Mouse (Mus musculus): ENCODE measurements at regions not wholly inside any gene's neighbourhood (a gene's known extent, or its start where the extent isn't known, plus 50 kb on each side); places are given as distances from the start of the nearest gene placed in this dataset.

GRCm38 (mm10) chr9:43972290-43972689, 70.9 kb upstream of the Thy1 start:
- H3K9me3 ChIP-seq (ENCODE audit: control insufficient read depth, low read length) = no peaks in the 10 kb centered on the region
- H3K9ac ChIP-seq (ENCODE audit: low read length) = no peak overlapping the region
- no peak overlapping the region for H3K4me2 ChIP-seq (ENCODE audit: low read depth, low read length, severe bottlenecking)
- no peak overlapping the region for H3K27ac ChIP-seq (ENCODE audit: low read depth, low read length)
- H3K36me3 ChIP-seq (ENCODE audit: control insufficient read depth, insufficient read depth, low read length) = no peaks in the 10 kb centered on the region
- H3K4me3 ChIP-seq (ENCODE audit: low read depth, low read length) = no peak overlapping the region
- ATAC-seq (replicated peaks; ENCODE audit: low FRiP score) (no peak), DNase-seq (ENCODE audit: low spot score) (peak; percentile 82)
- H3K27me3 ChIP-seq (ENCODE audit: control insufficient read depth, insufficient read depth, low read length) = no peaks in the 10 kb centered on the region
- WGBS = 11% methylated on average over 3 of the region's 3 CpGs
- peaks cover 5% of the 10 kb centered on the region; the same call in 1 of the 2 replicates for H3K4me1 ChIP-seq (replicated peaks; ENCODE audit: control insufficient read depth, insufficient read depth, low read length)

- ATAC-seq (replicated peaks; ENCODE audit: low FRiP score) (no peak), DNase-seq (ENCODE audit: low spot score) (no peak)
- no peak overlapping the region for H3K4me2 ChIP-seq (ENCODE audit: low read depth, low read length, severe bottlenecking)
- WGBS = 77% methylated on average over 2 of the region's 2 CpGs
- no peak overlapping the region for H3K27ac ChIP-seq (ENCODE audit: low read depth, low read length)
- H3K27me3 ChIP-seq (ENCODE audit: control insufficient read depth, insufficient read depth, low read length) = no peaks in the 10 kb centered on the region
- H3K4me1 ChIP-seq (replicated peaks; ENCODE audit: control insufficient read depth, insufficient read depth, low read length) = peaks cover 2% of the 10 kb centered on the region; the same call in 1 of the 2 replicates
- no peak overlapping the region for H3K9ac ChIP-seq (ENCODE audit: low read length)
- no peaks in the 10 kb centered on the region for H3K9me3 ChIP-seq (ENCODE audit: control insufficient read depth, low read length)
- no peaks in the 10 kb centered on the region for H3K36me3 ChIP-seq (ENCODE audit: control insufficient read depth, insufficient read depth, low read length)
- no peak overlapping the region for H3K4me3 ChIP-seq (ENCODE audit: low read depth, low read length)
These were observed 67.8 kb upstream of the Thy1 start for GRCm38 (mm10) chr9:43975405-43975804.

GRCm38 (mm10) chr9:43976366-43976765, 66.8 kb upstream of the Thy1 start:
- no peak overlapping the region for H3K4me3 ChIP-seq (ENCODE audit: low read depth, low read length)
- H3K4me1 ChIP-seq (replicated peaks; ENCODE audit: control insufficient read depth, insufficient read depth, low read length) = 0 out of 2 replicates have a peak, but pooled peaks cover under 1% of the 10 kb centered on the region

GRCm38 (mm10) chr9:43977773-43978172, 65.4 kb upstream of the Thy1 start:
- Histone ChIP-seq H3K4me2 (ENCODE audit: low read depth, low read length, severe bottlenecking) (no peak overlapping the region), H3K9ac (ENCODE audit: low read length) (no peak overlapping the region), H3K9me3 (ENCODE audit: control insufficient read depth, low read length) (no peaks in the 10 kb centered on the region), H3K27me3 (ENCODE audit: control insufficient read depth, insufficient read depth, low read length) (no peaks in the 10 kb centered on the region), H3K4me1 (replicated peaks; ENCODE audit: control insufficient read depth, insufficient read depth, low read length) (no peaks in the 10 kb centered on the region), H3K36me3 (ENCODE audit: control insufficient read depth, insufficient read depth, low read length) (no peaks in the 10 kb centered on the region), H3K4me3 (ENCODE audit: low read depth, low read length) (no peak overlapping the region), H3K27ac (ENCODE audit: low read depth, low read length) (no peak overlapping the region)
- no peak for DNase-seq (ENCODE audit: low spot score)
- WGBS = 74% methylated on average over 3 of the region's 3 CpGs
- no peak for ATAC-seq (replicated peaks; ENCODE audit: low FRiP score)

More at GRCm38 (mm10) chr9:43976366-43976765, 66.8 kb upstream of the Thy1 start:
- Histone ChIP-seq H3K9me3 (ENCODE audit: control insufficient read depth, low read length) (no peaks in the 10 kb centered on the region), H3K36me3 (ENCODE audit: control insufficient read depth, insufficient read depth, low read length) (no peaks in the 10 kb centered on the region), H3K9ac (ENCODE audit: low read length) (no peak overlapping the region), H3K27ac (ENCODE audit: low read depth, low read length) (no peak overlapping the region), H3K4me2 (ENCODE audit: low read depth, low read length, severe bottlenecking) (no peak overlapping the region), H3K27me3 (ENCODE audit: control insufficient read depth, insufficient read depth, low read length) (no peaks in the 10 kb centered on the region)
- no peak for DNase-seq (ENCODE audit: low spot score)
- no peak for ATAC-seq (replicated peaks; ENCODE audit: low FRiP score)
- 92% methylated on average over 5 of the region's 5 CpGs for WGBS

- Histone ChIP-seq H3K9me3 (ENCODE audit: control insufficient read depth, low read length) (no peaks in the 10 kb centered on the region), H3K9ac (ENCODE audit: low read length) (no peak overlapping the region), H3K4me1 (replicated peaks; ENCODE audit: control insufficient read depth, insufficient read depth, low read length) (no peaks in the 10 kb centered on the region), H3K27ac (ENCODE audit: low read depth, low read length) (no peak overlapping the region), H3K27me3 (ENCODE audit: control insufficient read depth, insufficient read depth, low read length) (no peaks in the 10 kb centered on the region), H3K4me2 (ENCODE audit: low read depth, low read length, severe bottlenecking) (no peak overlapping the region), H3K36me3 (ENCODE audit: control insufficient read depth, insufficient read depth, low read length) (no peaks in the 10 kb centered on the region), H3K4me3 (ENCODE audit: low read depth, low read length) (no peak overlapping the region)
- DNase-seq (ENCODE audit: low spot score) (no peak), ATAC-seq (replicated peaks; ENCODE audit: low FRiP score) (no peak)
- WGBS = 35% methylated on average over 8 of the region's 8 CpGs
These were observed 61.8 kb upstream of the Thy1 start for GRCm38 (mm10) chr9:43981376-43981775.

GRCm38 (mm10) chr9:43982359-43982889, 60.8 kb upstream of the Thy1 start:
- DNase-seq (ENCODE audit: low spot score) = no peak
- 67% methylated on average over 5 of the region's 5 CpGs for WGBS
- no peak overlapping the region for H3K9ac ChIP-seq (ENCODE audit: low read length)

GRCm38 (mm10) chr9:43983220-43983619, 60.0 kb upstream of the Thy1 start:
- no peak overlapping the region for H3K27ac ChIP-seq (ENCODE audit: low read depth, low read length)
- H3K4me2 ChIP-seq (ENCODE audit: low read depth, low read length, severe bottlenecking) = no peak overlapping the region
- no peak overlapping the region for H3K9ac ChIP-seq (ENCODE audit: low read length)
- H3K4me1 ChIP-seq (replicated peaks; ENCODE audit: control insufficient read depth, insufficient read depth, low read length) = no peaks in the 10 kb centered on the region
- 72% methylated on average over 2 of the region's 2 CpGs for WGBS
- H3K36me3 ChIP-seq (ENCODE audit: control insufficient read depth, insufficient read depth, low read length) = no peaks in the 10 kb centered on the region
- ATAC-seq (replicated peaks; ENCODE audit: low FRiP score) (no peak), DNase-seq (ENCODE audit: low spot score) (no peak)
- no peaks in the 10 kb centered on the region for H3K9me3 ChIP-seq (ENCODE audit: control insufficient read depth, low read length)
- no peaks in the 10 kb centered on the region for H3K27me3 ChIP-seq (ENCODE audit: control insufficient read depth, insufficient read depth, low read length)
- no peak overlapping the region for H3K4me3 ChIP-seq (ENCODE audit: low read depth, low read length)

More at GRCm38 (mm10) chr9:43982359-43982889, 60.8 kb upstream of the Thy1 start:
- Histone ChIP-seq H3K4me1 (replicated peaks; ENCODE audit: control insufficient read depth, insufficient read depth, low read length) (no peaks in the 10 kb centered on the region), H3K4me2 (ENCODE audit: low read depth, low read length, severe bottlenecking) (no peak overlapping the region), H3K27ac (ENCODE audit: low read depth, low read length) (no peak overlapping the region), H3K36me3 (ENCODE audit: control insufficient read depth, insufficient read depth, low read length) (no peaks in the 10 kb centered on the region), H3K27me3 (ENCODE audit: control insufficient read depth, insufficient read depth, low read length) (no peaks in the 10 kb centered on the region), H3K9me3 (ENCODE audit: control insufficient read depth, low read length) (no peaks in the 10 kb centered on the region), H3K4me3 (ENCODE audit: low read depth, low read length) (no peak overlapping the region)
- ATAC-seq (replicated peaks; ENCODE audit: low FRiP score) = no peak

GRCm38 (mm10) chr9:43984181-43985062, 58.8 kb upstream of the Thy1 start:
- Histone ChIP-seq H3K9me3 (ENCODE audit: control insufficient read depth, low read length) (no peaks in the 10 kb centered on the region), H3K9ac (ENCODE audit: low read length) (no peak overlapping the region), H3K4me1 (replicated peaks; ENCODE audit: control insufficient read depth, insufficient read depth, low read length) (peaks cover under 1% of the 10 kb centered on the region; the same call in 1 of the 2 replicates), H3K36me3 (ENCODE audit: control insufficient read depth, insufficient read depth, low read length) (no peaks in the 10 kb centered on the region), H3K27ac (ENCODE audit: low read depth, low read length) (no peak overlapping the region), H3K4me2 (ENCODE audit: low read depth, low read length, severe bottlenecking) (no peak overlapping the region), H3K27me3 (ENCODE audit: control insufficient read depth, insufficient read depth, low read length) (no peaks in the 10 kb centered on the region), H3K4me3 (ENCODE audit: low read depth, low read length) (no peak overlapping the region)
- WGBS = 47% methylated on average over 8 of the region's 8 CpGs
- DNase-seq (ENCODE audit: low spot score) = peak; percentile 87
- peak; percentile 39; the same call in 1 of the 2 replicates for ATAC-seq (replicated peaks; ENCODE audit: low FRiP score)

Data from forebrain, embryonic 11.5 days (tissue).